Mouse (Mus musculus): Measurements from ENCODE around the gene Fam53b. TPM values are rescaled to one million over a fixed set of nuclear protein-coding genes. Genes with fewer than 3 reads are reported as not detected.

The Fam53b gene
- total RNA-seq, 1 experiment = 8.6 TPM

GRCm38 (mm10) chr7:132777117-132777516 lies 36.6 kb downstream of the Fam53b start:
- Histone ChIP-seq H3K9ac (ENCODE audit: insufficient read depth, low read depth, low read length, poor library complexity, severe bottlenecking) (no peak overlapping the region), H3K9me3 (ENCODE audit: control insufficient read depth, insufficient read depth, low read depth, low read length) (no peaks in the 10 kb centered on the region), H3K36me3 (ENCODE audit: control insufficient read depth, insufficient read depth, low read length, poor library complexity, severe bottlenecking) (peaks cover 3% of the 10 kb centered on the region; the same call in 1 of the 2 replicates), H3K4me3 (ENCODE audit: insufficient read depth in 1 of 2, low read depth in 1 of 2, low read length in 2 of 2, poor library complexity in 1 of 2, severe bottlenecking in 1 of 2) (no peak overlapping the region), H3K27ac (ENCODE audit: insufficient read depth, low read depth, low read length, poor library complexity, severe bottlenecking) (no peak overlapping the region), H3K4me1 (ENCODE audit: control insufficient read depth in 2 of 2, insufficient read depth in 2 of 2, low read length in 2 of 2, poor library complexity in 1 of 2) (peaks cover 2 to 23% of the 10 kb centered on the region in 2 experiments; a peak in 3 of 4 replicates)
- no peak for DNase-seq (ENCODE audit: low read depth, low spot score)
- in situ Hi-C loops (cut with MboI; ENCODE audit: low sequenced_read_pairs in 2 of 2, unreplicated experiment in 2 of 2) = no loop called here
- no peak for TF ChIP-seq HCFC1 (IDR thresholded peaks at IDR 0.05; ENCODE audit: borderline replicate concordance, insufficient read depth, low read length)
- TF ChIP-seq MAFK (IDR thresholded peaks at IDR 0.05; ENCODE audit: insufficient read depth, low read depth, low read length) = no peak
- no peak for TF ChIP-seq ZC3H11A (IDR thresholded peaks at IDR 0.05; ENCODE audit: borderline replicate concordance, low read depth, low read length)
- TF ChIP-seq ZNF384 (IDR thresholded peaks at IDR 0.05; ENCODE audit: low read depth, low read length) = no peak
- TF ChIP-seq CHD2 (IDR thresholded peaks at IDR 0.05; ENCODE audit: low read depth, low read length) = no peak

GRCm38 (mm10) chr7:132776338-132777111 lies 37.2 kb downstream of the Fam53b start:
- DNase-seq (ENCODE audit: low read depth, low spot score) = peak; percentile 45
- TF ChIP-seq ZC3H11A (IDR thresholded peaks at IDR 0.05; ENCODE audit: borderline replicate concordance, low read depth, low read length) = no peak
- no peak for TF ChIP-seq ZNF384 (IDR thresholded peaks at IDR 0.05; ENCODE audit: low read depth, low read length)
- no peak for TF ChIP-seq MAFK (IDR thresholded peaks at IDR 0.05; ENCODE audit: insufficient read depth, low read depth, low read length)
- no peak for TF ChIP-seq CHD2 (IDR thresholded peaks at IDR 0.05; ENCODE audit: low read depth, low read length)
- TF ChIP-seq HCFC1 (IDR thresholded peaks at IDR 0.05; ENCODE audit: borderline replicate concordance, insufficient read depth, low read length) = no peak
- Histone ChIP-seq H3K9ac (ENCODE audit: insufficient read depth, low read depth, low read length, poor library complexity, severe bottlenecking) (no peak overlapping the region), H3K4me1 (ENCODE audit: control insufficient read depth in 2 of 2, insufficient read depth in 2 of 2, low read length in 2 of 2, poor library complexity in 1 of 2) (peaks cover 2 to 22% of the 10 kb centered on the region in 2 experiments; a peak in 3 of 4 replicates), H3K36me3 (ENCODE audit: control insufficient read depth, insufficient read depth, low read length, poor library complexity, severe bottlenecking) (peaks cover 3% of the 10 kb centered on the region; the same call in 1 of the 2 replicates), H3K9me3 (ENCODE audit: control insufficient read depth, insufficient read depth, low read depth, low read length) (no peaks in the 10 kb centered on the region), H3K27ac (ENCODE audit: insufficient read depth, low read depth, low read length, poor library complexity, severe bottlenecking) (no peak overlapping the region), H3K4me3 (ENCODE audit: insufficient read depth in 1 of 2, low read depth in 1 of 2, low read length in 2 of 2, poor library complexity in 1 of 2, severe bottlenecking in 1 of 2) (no peak overlapping the region)
- in situ Hi-C loops (cut with MboI; ENCODE audit: low sequenced_read_pairs in 2 of 2, unreplicated experiment in 2 of 2) = no loop called here

- H3K36me3 ChIP-seq (ENCODE audit: control insufficient read depth, insufficient read depth, low read length, poor library complexity, severe bottlenecking) = peaks cover 3% of the 10 kb centered on the region; the same call in 1 of the 2 replicates
Observed at GRCm38 (mm10) chr7:132775922-132776321, 37.8 kb downstream of the Fam53b start.

GRCm38 (mm10) chr7:132775333-132775732 lies 38.4 kb downstream of the Fam53b start:
- Histone ChIP-seq H3K4me1 (ENCODE audit: control insufficient read depth in 2 of 2, insufficient read depth in 2 of 2, low read length in 2 of 2, poor library complexity in 1 of 2) (peaks cover 2 to 11% of the 10 kb centered on the region in 2 experiments; a peak in 3 of 4 replicates), H3K9ac (ENCODE audit: insufficient read depth, low read depth, low read length, poor library complexity, severe bottlenecking) (no peak overlapping the region), H3K27ac (ENCODE audit: insufficient read depth, low read depth, low read length, poor library complexity, severe bottlenecking) (no peak overlapping the region), H3K4me3 (ENCODE audit: insufficient read depth in 1 of 2, low read depth in 1 of 2, low read length in 2 of 2, poor library complexity in 1 of 2, severe bottlenecking in 1 of 2) (no peak overlapping the region), H3K9me3 (ENCODE audit: control insufficient read depth, insufficient read depth, low read depth, low read length) (no peaks in the 10 kb centered on the region), H3K36me3 (ENCODE audit: control insufficient read depth, insufficient read depth, low read length, poor library complexity, severe bottlenecking) (peaks cover 3% of the 10 kb centered on the region; the same call in 1 of the 2 replicates)
- TF ChIP-seq CHD2 (IDR thresholded peaks at IDR 0.05; ENCODE audit: low read depth, low read length) = no peak
- TF ChIP-seq HCFC1 (IDR thresholded peaks at IDR 0.05; ENCODE audit: borderline replicate concordance, insufficient read depth, low read length) = no peak
- no peak for TF ChIP-seq MAFK (IDR thresholded peaks at IDR 0.05; ENCODE audit: insufficient read depth, low read depth, low read length)
- no peak for TF ChIP-seq ZNF384 (IDR thresholded peaks at IDR 0.05; ENCODE audit: low read depth, low read length)
- no peak for TF ChIP-seq ZC3H11A (IDR thresholded peaks at IDR 0.05; ENCODE audit: borderline replicate concordance, low read depth, low read length)
- no peak for DNase-seq (ENCODE audit: low read depth, low spot score)
- in situ Hi-C loops (cut with MboI; ENCODE audit: low sequenced_read_pairs in 2 of 2, unreplicated experiment in 2 of 2) = no loop called here

More at GRCm38 (mm10) chr7:132775922-132776321, 37.8 kb downstream of the Fam53b start:
- H3K9me3 ChIP-seq (ENCODE audit: control insufficient read depth, insufficient read depth, low read depth, low read length) = no peaks in the 10 kb centered on the region
- H3K4me3 ChIP-seq (ENCODE audit: insufficient read depth in 1 of 2, low read depth in 1 of 2, low read length in 2 of 2, poor library complexity in 1 of 2, severe bottlenecking in 1 of 2) = no peak overlapping the region
- no peak overlapping the region for H3K27ac ChIP-seq (ENCODE audit: insufficient read depth, low read depth, low read length, poor library complexity, severe bottlenecking)
- H3K4me1 ChIP-seq (ENCODE audit: control insufficient read depth in 2 of 2, insufficient read depth in 2 of 2, low read length in 2 of 2, poor library complexity in 1 of 2) = peaks cover 2 to 16% of the 10 kb centered on the region in 2 experiments; a peak in 3 of 4 replicates
- no peak for DNase-seq (ENCODE audit: low read depth, low spot score)
- TF ChIP-seq ZNF384 (IDR thresholded peaks at IDR 0.05; ENCODE audit: low read depth, low read length) = no peak
- TF ChIP-seq ZC3H11A (IDR thresholded peaks at IDR 0.05; ENCODE audit: borderline replicate concordance, low read depth, low read length) = no peak
- H3K9ac ChIP-seq (ENCODE audit: insufficient read depth, low read depth, low read length, poor library complexity, severe bottlenecking) = no peak overlapping the region
- in situ Hi-C loops (cut with MboI; ENCODE audit: low sequenced_read_pairs in 2 of 2, unreplicated experiment in 2 of 2) = no loop called here
